Mouse (Mus musculus) cerebellum, postnatal 25 days (tissue): ENCODE results near the gene Syf2.

Experiments
- DNase-seq, 2 experiments: peaks; one replicate each; pipeline ENCODE4 v3.0.0; 2021; ENCODE audit warnings: mixed read lengths in 2 of 2

The Syf2 gene

DNA sequence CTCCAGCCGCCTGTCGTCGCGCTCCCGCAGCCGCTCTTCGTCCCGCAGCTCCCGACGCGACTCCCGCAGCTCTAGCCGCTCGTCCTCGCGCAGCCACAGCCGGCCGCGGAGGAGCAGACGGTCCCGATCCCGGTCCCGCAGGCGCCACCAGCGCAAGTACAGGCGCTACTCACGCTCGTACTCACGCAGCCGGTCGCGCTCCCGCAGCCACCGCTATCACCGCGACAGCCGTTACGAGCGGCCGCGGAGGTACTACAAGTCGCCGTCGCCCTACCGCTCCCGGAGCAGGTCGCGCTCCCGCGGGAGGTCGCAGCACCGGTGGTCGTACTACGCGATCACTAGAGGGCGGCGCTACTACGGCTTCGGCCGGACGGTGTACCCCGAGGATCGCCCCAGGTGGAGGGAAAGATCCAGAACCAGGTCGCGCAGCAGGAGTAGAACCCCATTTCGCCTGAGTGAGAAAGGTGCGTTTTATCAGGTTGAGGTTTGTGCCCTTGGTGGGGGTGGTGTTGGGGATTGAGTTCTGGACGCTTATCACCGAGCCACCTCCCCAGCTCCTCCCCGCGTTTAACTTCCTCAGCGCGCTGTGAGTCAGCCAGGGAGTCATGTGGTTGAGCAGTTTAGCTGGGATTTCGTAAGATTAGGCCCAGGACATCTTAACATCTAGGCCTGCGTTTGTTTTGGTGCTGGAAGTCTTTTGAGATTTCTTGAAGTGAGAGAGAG lies 6.5 kb upstream of the Syf2 start:
- DNase-seq = peak in 1 of 2 experiments; percentile 63

DNA sequence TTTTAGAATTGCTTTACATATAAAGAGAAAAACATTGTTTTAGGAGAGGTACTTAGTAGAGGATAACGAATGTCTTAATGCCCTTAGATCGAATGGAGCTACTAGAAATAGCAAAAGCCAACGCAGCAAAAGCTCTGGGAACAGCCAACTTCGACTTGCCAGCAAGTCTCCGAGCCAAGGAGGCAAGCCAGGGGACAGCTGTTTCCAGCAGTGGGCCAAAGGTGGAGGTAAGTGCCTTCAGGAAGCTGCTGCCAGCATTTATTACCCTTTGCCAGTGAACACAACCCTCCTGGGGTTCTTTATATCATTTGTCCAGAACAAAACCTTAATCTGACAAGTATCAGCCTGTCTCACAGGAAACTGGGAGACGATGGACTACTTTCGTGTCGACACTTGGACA lies 5.5 kb upstream of the Syf2 start:
- DNase-seq = no peak

DNA sequence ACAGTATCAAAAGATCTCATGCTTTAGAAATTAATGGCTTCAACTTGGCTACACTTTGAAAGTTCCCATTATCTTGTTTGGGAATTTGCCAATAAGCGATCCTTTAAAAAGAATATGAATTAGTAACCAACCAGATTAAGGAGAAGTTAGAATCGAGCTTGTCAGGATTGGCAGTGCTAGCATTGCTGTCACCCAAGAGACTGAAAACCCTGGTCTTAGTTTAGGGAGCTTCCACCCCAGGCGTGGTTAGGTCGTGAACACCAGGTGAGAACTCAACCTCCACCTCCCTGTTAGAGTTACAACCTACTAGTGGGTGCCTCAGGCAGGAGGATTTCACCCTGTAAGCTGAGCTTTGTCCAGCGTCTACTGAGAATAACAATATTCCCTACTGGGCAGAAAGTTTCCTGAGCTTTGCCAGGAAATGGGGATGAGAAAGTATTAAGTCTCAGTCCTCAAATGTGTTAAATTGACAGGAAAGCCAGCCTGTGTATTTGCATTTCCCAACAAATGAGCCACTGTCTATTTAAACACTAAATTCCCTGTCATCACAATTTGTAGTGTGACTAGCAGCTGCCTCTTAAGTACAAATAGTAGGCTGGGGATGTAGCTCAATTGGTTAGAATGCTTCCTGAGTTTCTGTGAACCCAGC lies 2.8 kb upstream of the Syf2 start:
- no peak for DNase-seq

DNA sequence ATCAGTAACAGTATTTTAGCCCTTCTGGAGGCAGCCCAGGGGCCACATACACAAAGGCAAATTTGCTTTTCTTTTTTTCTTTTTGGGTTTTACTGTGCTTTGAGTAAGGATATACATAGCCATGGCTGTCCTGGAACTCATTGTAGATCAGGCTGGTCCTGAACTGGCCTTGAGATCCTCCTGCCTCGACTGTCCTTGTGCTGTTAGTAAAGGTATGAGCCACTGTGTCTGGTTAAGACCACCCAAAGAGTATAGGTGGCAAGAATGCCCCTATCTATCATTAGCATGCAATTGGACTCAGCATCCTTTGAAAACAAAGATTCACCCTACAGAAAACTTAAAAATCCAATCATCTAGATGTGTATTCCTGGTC lies 2.2 kb upstream of the Syf2 start:
- no peak for DNase-seq

DNA sequence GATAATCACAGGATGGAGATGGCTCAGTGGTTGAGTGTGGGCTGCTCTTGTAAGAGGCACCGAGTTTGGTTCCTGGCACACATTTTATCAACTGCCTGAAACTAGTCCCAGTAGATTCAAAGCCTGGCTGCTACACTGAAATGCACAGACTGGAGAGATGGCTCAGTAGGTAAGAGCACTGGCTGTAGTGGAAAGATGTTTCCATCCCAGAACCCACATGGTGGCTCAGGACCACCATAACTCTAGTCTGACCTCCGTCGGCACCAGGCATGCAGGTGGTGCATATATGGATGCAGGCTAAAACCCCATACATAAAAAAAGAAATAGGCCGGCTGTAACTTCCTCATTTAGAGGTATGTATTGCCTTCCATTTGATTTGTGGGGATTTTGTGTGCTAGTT lies 1.2 kb upstream of the Syf2 start:
- DNase-seq = no peak

DNA sequence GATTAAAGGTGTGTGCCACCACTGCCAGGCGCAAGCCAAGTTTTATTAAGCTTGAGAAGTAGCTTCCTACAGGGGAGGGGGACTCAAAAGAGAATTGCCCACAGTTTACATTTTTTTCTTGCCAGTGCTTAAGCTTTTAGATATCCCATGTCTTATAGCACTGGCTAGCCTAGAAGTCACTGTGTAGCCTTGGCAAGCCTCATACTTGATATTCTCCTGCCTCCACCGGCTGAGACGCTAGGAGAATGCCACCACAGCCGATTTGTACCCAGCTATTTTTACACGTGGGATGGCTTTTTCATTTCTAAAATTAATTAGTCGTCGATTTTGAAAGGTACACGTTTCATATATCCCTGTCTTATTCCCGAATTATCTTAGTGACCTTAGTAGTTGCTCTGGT lies 508 bp upstream of the Syf2 start:
- DNase-seq = no peak

DNA sequence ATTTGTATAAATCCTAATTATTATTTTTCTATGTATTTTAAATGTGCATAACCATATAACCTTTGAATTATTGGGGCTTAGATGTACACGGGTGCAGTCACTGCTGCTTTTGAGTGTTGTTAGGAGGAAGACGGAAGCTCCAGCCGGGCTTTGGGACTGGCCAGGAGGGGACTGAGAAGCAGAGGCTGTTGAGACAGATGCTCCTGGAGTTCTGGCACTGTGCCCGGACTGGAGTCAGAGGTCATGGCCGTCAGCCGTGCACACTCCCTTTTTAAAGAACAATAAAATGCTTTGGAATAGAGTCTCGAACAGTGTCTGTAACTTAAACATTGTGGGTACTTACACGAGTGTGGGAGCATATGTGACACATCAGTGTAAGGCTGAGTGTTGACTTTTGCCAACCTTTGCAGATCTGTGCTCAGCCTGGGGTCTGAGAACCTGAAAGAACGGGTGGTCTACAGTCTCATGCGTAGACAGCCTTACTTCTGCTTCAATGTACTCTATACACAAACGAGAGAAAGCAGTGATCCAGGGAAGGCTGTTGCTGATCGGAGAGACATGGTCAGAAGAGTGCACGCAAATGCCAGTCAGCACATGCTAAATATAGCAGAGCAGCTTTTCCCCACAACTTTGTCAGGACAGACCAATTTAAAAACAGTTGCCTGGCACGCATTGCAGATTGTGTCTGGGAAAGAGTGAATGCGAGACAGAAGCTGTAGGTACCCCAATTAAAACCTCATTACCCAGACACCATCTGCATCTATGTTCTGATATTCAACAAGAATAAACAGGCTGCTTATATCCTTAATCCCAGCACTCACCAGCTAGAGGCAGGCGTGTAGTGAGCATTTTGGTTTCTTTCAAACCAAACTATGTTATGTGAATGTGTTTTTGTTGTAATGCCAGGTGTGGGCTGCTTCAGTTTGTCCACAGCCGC lies 6.8 kb downstream of the Syf2 start:
- DNase-seq = no peak

DNA sequence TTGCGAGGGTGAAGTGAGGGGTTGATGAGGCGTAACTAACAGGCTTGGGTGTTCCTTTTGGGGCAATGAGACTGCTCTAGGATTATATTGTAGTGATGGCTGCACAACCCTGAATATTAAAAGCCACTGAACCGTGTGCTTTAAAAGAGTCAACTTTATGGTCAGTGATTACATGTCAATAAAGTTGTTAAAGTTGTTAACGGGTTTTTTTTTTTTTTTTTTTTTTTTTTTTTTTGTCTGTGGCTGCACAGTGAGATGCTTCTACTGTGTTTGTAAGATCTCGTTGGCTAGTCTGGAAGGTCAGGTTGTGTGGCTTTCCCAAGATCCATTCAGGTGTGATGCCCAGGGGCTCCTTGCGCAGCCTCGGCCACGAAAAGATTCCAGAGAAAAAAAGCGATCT lies 9.2 kb downstream of the Syf2 start:
- no peak for DNase-seq

DNA sequence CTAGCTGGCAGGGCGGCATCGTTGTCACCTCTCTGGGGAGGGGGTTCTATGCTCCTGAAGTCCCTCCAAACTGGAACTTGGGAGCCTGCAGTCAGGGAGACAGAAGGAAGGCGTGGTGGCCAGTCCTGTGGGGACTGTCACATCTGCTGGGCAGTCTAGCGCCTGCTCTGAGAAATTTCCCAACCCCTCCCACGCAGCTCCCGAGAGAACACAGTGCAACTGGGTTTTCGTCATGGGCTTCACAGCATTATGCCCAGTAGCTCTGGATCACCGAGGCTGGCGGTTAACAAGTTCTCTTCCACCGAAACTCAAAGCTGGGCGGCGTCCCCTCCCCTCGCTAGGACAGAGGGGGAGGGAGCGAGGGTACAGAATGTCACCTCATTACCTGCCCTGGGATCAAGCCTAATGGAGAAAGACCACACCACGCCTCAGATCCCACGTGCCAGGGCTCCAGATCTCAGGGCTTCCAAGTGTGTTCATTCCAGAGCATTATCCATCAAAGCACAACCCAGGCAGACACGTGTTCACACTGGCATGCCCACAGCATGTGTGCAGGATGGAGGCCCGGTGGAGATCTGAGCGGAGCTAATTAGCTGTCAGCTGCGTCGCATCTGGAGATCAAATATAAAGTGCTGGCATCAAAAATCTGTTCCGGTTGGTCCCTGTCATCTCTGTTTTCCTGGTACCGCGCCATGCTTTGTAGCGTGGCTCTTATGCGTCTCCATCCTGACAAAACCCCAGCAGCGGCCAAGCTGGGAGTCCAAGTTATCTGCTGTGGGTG lies 13.2 kb downstream of the Syf2 start:
- no peak for DNase-seq

DNA sequence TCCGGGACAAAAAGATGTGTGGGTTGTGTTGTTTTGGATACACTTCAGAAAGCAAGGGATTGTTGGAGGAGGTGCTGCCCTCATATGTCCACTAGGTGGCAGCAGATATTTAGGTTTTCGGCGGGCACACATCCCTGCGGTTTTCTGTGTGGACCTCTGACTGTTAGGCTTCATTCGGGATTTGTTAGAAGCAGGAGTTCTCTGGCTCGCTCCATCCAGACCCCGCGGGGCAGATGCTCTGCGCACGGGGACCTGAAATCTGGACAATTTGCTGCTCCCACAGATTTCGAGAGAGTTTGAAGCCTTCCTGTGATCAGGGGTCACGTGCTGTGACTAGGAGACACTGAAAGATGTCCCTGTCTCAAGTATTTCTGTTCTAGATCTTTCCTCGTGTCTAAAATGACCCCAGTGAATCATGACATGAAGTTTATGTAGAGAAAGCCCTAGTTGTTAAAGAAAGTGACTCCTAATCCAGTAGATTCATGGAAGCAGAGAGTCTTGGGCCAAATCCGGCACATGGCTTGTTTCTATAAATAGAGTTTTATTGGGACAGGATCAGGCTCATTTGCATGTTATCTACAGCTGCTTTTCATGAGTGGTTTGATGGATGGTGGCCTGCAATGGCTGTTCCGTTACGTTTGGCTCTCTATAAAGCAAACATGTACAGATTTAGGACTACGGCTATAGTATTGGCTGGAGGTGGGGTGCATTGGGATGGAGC lies 15.5 kb downstream of the Syf2 start:
- peak; percentile 84 to 87 for DNase-seq

DNA sequence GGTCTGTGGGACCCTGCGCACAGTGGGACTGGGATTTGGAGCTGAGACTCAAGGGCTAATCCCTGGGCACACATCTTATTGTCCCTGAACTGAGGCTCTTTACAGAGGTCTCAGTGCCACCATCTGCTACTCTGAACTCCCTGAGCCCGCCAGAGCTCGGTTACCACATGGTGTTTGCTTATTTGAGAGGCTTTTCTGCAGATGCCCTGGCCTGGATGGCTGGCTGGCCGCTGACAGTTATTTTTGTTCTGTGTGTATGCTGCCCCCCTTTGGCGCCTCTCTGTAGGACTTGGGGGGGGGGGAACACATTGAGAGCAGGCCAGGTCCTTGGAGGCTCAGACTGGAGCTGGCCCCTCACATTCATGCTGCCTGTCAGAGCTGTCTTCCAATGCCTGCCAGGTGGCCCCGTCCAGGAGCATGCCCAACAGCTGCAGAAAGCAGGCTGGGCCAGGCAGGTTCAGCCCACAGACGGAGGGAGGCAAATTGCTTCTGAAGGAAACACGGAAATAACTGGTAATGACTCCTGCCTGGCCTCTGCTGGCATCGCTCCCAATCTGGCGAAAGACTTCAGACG lies 19.9 kb downstream of the Syf2 start:
- DNase-seq = peak in 1 of 2 experiments; percentile 53

DNA sequence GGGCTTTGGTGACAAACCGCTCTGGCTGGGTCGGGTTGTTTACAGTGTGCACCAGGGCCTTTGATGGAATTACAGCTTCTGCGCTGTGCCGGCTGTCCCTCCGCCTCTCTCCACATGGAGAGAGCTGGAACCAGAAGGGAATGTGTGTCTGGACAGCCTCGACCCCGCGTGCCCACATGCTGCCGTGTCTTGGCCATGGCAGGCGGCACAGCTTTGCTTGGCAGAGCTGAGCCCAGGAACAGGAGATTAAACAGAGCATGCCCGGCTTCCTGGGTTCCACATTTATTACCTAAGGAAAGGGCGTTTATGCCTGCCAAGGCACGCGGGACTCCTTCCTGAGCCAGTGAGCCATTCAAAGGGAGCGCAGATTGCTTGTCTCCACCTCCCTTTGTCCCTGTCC lies 23.8 kb downstream of the Syf2 start:
- DNase-seq = peak; percentile 77 to 80

DNA sequence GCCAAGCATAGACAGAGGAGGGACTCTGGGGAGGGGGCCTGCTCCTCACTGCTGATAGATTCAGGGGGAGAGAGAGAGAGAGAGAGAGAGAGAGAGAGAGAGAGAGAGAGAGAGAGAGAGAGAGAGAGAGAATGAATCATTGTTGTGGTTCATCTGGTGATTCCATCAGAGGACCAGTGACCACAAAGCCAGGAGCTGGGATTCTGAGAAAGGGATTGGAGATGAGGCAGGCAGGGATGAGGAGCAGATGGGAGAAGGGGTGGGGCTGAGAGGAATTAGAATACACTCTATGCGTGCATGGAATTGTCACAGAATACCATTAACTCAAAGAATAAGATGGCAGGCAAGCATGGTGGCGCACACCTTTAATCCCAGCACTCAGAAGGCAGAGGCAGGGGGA lies 24.5 kb downstream of the Syf2 start:
- DNase-seq = no peak

DNA sequence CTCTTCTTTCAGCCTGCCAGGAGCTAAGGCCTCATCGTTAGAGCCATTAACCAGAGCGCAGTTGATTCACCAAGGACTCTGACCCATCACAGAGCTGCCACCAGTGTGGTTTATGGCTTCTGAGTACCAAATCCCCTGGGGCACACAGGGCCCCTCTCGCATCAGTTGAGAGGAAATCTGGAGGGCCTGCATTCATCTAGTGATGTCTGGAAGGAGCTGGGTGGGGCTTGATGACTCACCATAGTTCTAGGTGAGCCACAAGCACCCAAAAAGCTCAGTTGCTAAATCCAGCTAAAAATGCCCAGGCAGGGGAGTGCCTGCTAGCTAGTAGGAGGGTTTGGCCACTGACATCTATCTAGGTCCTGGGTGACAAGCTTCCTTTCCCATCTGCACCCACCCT lies 25.1 kb downstream of the Syf2 start:
- no peak for DNase-seq

DNA sequence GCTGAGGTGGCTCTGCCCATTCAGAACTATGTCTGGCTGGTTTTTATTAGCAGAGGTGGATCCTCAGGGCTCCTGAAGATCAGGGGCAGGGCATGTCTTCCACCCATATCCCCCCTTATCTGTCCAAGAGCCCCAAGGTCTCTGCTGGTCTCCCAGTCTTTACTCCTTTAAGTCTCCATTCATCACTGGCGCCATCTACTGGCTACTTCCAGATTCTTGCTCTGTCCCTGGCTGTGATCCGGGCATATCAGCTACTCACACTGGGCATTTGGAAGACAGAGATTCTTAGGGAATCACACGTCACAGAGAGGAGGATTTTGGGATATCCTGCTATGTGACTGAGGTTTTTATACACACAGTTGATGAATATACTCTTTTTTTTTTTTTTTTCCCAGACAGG lies 25.6 kb downstream of the Syf2 start:
- DNase-seq = peak; percentile 68 to 84

DNA sequence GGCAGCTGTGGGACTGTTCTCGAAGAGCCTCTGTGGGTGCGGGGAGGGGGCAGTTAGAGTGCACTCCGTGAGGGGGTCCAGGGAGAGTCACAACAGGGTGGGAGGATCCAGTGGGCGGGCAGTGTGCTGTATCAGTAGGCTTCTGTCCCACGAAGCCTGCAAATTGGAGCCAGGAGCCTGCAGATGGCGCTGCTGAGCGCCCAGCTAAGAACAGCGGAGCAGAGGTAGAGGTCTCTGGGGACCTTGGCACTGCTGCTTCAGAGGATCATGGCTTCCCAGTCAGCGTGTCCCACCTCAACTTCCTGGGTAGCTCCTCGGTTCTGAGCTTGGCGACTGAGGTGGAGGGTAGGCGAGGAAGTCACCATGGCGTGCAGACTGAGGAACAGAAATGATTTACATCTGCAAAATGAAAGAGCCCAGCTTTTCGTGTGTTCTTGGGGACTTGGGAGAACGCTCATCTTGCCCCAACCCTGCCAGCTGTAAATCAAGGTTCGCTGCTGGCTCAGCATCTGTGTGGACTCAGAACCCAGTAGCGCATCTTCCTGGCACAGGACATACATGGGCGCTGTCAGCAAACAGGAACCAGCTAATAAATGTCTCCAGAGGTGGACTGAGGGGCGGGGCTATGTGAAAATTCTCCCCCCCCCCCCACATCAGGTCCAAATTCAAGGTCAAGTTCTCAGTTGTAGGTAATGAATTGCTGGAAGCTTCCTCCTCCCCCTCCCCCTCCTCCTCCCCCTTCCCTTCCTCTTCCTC lies 32.5 kb downstream of the Syf2 start:
- DNase-seq = peak in 1 of 2 experiments; percentile 45

DNA sequence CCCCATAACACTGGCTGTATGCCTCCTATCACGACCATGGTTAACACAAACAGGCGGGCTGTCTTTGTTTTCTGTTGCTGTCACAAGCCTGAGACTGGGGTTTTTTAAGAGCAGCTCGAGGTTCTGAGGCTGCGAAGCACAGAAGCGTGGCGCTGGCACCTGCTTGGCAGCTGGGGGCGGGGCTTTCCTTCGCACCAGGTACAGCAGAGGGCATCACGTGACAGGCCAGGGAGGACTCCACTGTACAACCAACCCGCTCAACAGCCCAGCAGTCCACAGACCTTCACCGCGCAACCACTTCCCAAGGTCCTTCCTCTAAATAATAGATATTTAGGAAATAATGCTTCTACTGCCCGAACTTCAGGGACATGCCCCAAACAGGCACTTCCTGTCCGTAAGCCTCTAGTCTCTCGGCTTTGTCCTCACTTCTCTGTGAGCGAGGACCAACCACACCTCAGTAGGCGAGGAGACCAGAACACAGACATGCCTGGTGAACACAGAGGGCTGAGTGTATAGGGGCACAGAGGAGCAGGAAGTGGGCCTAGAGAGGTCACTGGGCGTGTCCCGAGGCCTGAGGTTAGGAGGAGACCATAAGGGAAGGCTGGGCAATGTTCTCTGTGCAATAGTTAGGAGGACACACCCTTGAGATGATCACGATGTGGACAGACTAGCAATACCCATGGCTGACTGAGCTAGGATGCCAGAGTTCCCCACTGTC lies 37.3 kb downstream of the Syf2 start:
- no peak for DNase-seq

DNA sequence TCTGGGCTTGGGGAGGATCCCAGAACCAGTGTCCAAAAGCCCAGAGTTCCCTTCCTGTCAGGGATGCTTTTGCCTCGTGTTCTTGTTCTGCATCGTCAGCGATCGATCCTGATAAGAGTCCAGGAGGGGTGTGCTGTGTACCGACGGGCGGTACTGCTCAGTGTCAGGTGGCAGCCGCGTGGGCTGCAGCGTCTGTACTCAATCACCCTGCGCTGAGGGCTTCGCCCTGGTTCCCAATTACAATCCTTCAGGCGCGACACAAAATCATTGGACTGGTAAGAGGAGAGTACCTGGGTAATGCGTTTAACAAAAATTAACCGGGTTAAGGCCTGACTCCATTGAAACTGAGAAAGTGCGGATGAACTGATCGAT lies 37.9 kb downstream of the Syf2 start:
- no peak for DNase-seq

DNA sequence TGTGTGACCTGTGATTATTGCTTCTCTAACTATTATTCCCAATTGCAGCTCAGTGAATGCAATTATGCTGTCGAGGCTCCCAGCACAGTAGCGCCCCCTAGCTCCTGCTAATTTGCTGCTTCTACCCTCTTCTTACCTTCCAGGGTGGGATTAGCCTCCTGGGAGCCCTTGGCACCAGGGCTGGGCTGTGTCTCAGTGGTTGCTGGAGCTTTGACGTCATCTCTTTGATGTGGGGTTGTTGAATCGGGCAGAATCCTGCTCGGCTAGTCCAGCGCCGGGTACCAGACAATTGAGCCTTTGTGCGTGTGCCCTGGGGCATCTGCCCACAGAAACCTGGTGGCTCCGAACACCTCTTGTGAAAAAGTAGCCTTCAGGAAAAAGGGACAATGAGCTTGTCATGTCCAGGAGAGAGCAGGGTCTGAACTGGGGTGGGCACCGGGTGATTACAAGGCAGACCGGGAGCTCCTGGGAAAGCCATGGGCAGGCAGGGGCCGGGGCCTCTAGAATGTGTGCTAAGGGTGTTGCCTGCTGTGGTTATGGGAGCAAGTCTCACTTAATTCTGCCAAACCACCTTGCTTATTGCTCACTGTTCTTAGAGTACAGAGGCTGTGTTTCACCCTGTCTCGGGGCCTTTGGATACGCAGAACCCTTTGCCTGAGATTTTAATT lies 44.7 kb downstream of the Syf2 start:
- peak in 1 of 2 experiments; percentile 45 for DNase-seq

DNA sequence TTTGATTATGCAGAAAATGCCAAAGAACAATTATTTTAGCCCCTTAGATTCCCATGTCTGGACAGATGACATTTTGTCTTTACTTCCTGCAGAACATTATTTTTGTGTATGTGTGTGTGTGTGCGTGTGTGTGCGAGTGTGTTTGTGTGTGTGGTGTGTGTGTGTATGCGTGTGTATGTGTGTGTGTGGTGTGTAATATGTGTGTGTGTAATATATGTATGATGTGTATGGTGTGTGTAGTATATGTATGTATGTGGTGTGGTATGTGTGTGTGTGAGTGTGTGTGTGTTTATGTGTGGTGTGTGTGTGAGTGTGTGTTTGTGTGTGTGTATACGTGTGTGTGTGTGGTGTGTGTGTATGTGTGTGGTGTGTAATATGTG lies 45.2 kb downstream of the Syf2 start:
- DNase-seq = no peak
